Mouse (Mus musculus) forebrain, embryonic 10.5 days (tissue): ENCODE measurements around the gene Tmem200b. TPM values are rescaled to one million over a fixed set of nuclear protein-coding genes. Genes with fewer than 3 reads are reported as not detected.

ENCODE experiments used
- DNase-seq: peaks from one replicate; pipeline ENCODE4 v3.0.0-alpha.2; 2017; ENCODE audit warnings: low spot score; ENCODE audit errors: extremely low spot score
- H3K27ac ChIP-seq: fragments of 300-500 bp; sonication (generic); 2 replicates; pipeline ENCODE4 v1.5.1; 2016; ENCODE audit warnings: mild to moderate bottlenecking
- H3K27me3 ChIP-seq: fragments of 300-500 bp; sonication (generic); 2 replicates; pipeline ENCODE4 v1.6.1; 2016; ENCODE audit warnings: mild to moderate bottlenecking; ENCODE audit not compliant: poor library complexity, severe bottlenecking
- H3K36me3 ChIP-seq: fragments of 300-500 bp; sonication (generic); replicated peaks from 2 replicates; pipeline ENCODE4 v1.6.1; 2016; ENCODE audit warnings: mild to moderate bottlenecking, moderate library complexity
- H3K4me1 ChIP-seq: fragments of 300-500 bp; sonication (generic); 2 replicates; pipeline ENCODE4 v1.6.1; 2016
- H3K4me3 ChIP-seq: fragments of 300-500 bp; sonication (generic); 2 replicates; pipeline ENCODE4 v1.5.1; 2016; ENCODE audit warnings: mild to moderate bottlenecking, moderate library complexity
- H3K9me3 ChIP-seq: fragments of 300-500 bp; sonication (generic); 2 replicates; pipeline ENCODE4 v1.6.1; 2016; ENCODE audit warnings: mild to moderate bottlenecking, moderate library complexity
- WGBS: fragments of 180-500 bp; shearing (Covaris S2); methylation state at CpG from one replicate; pipeline ENCODE4 v1.1.7; 2016; 5-methylcytosine and 5-hydroxymethylcytosine counted together
- polyA plus RNA-seq: library from polyadenylated mRNA; unstranded; fragments of >200 nt; fragmentation: Nextera tagmentation; extraction: Ambion mirVana; gene quantifications from 2 replicates; pipeline ENCODE4 v1.2.1, GENCODE M21; 2016

The Tmem200b gene
- polyA plus RNA-seq, 1 experiment from 2014 or later = 0.84 TPM

GRCm38 (mm10) chr4:131890692-131891091, 30.9 kb upstream of the Tmem200b start:
- no peak for DNase-seq
- Histone ChIP-seq H3K4me3 (no peak overlapping the region), H3K36me3 (peaks cover 92% of the 10 kb centered on the region), H3K27ac (no peak overlapping the region), H3K27me3 (no peaks in the 10 kb centered on the region), H3K4me1 (no peaks in the 10 kb centered on the region), H3K9me3 (no peaks in the 10 kb centered on the region)
- WGBS = 89% methylated on average over 3 of the region's 3 CpGs

DNA sequence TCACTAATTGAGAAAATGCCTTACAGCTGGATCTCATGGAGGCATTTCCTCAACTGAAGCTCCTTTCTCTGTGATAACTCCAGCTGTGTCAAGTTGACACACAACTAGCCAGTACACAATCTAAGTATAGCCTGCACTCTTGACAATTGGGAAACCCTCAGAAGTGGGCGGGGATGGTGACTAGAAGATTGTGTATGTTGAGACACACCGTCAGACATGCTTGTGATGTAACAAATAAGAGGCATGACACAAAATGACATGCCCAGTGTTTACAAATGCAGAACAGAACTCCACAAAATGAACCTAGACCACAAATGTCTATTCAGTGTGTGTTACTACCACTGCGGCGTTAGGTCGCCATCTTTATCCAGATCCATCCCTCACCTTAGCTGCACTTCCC, 24.5 kb upstream of the Tmem200b start:
- peaks cover 87% of the 10 kb centered on the region for H3K36me3 ChIP-seq
- no peak for DNase-seq
- peaks cover 2% of the 10 kb centered on the region; the same call in 1 of the 2 replicates for H3K9me3 ChIP-seq
- 94% methylated on average over 5 of the region's 5 CpGs for WGBS
- H3K4me1 ChIP-seq = no peaks in the 10 kb centered on the region
- no peak overlapping the region for H3K27ac ChIP-seq
- no peaks in the 10 kb centered on the region for H3K27me3 ChIP-seq
- no peak overlapping the region for H3K4me3 ChIP-seq

DNA sequence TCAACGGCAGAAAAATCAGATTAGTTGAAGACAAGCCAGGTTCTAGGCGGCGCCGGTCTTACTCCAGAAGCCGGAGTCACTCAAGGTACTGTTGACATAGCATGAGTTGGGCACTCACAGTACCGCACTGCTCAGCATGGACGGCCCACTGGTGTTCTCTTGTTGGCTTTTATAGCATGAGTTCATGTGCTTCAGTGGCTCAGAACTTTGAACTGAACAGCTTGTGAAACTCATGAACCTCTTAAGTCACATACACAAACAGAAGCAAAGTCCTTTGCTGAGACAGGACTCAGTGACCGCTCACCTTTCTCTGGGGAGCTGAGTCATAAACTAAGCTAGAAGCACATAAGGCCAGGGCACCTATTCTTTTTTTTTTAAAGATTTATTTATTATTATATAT, 23.8 kb upstream of the Tmem200b start:
- no peak overlapping the region for H3K27ac ChIP-seq
- DNase-seq = no peak
- 96% methylated on average over 8 of the region's 8 CpGs for WGBS
- peaks cover 2% of the 10 kb centered on the region; the same call in 1 of the 2 replicates for H3K9me3 ChIP-seq
- no peaks in the 10 kb centered on the region for H3K4me1 ChIP-seq
- no peak overlapping the region for H3K4me3 ChIP-seq
- no peaks in the 10 kb centered on the region for H3K27me3 ChIP-seq
- H3K36me3 ChIP-seq = peaks cover 87% of the 10 kb centered on the region

- no peak for DNase-seq
- Histone ChIP-seq H3K36me3 (peaks cover 85% of the 10 kb centered on the region), H3K4me1 (no peaks in the 10 kb centered on the region), H3K27me3 (no peaks in the 10 kb centered on the region), H3K27ac (no peak overlapping the region), H3K9me3 (peaks cover 2% of the 10 kb centered on the region; the same call in 1 of the 2 replicates), H3K4me3 (no peak overlapping the region)
- WGBS = 94% methylated on average over 12 of the region's 12 CpGs
Observed at GRCm38 (mm10) chr4:131898503-131899179, 22.9 kb upstream of the Tmem200b start.

DNA sequence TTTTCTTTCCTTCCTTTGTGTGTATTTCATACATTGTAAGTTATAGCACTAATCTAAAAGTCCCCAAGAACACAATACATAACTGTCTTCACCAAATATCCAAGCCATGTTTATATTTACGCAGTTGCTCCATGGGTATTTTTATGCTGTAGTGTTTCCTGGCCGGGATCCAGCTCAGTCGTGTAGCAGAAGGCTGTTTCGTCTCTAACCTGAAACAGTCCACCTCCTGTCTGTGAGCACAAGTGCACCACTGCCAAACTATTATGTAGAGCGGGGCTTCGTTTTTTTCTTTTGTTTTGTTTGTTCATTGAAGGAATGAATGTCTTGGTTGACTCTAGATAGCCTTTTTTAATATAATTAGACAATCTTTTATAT, 22.4 kb upstream of the Tmem200b start:
- H3K27me3 ChIP-seq = no peaks in the 10 kb centered on the region
- peaks cover 85% of the 10 kb centered on the region for H3K36me3 ChIP-seq
- no peak for DNase-seq
- H3K4me3 ChIP-seq = no peak overlapping the region
- H3K9me3 ChIP-seq = peaks cover 2% of the 10 kb centered on the region; the same call in 1 of the 2 replicates
- no peaks in the 10 kb centered on the region for H3K4me1 ChIP-seq
- no peak overlapping the region for H3K27ac ChIP-seq
- 95% methylated on average over 6 of the region's 6 CpGs for WGBS

GRCm38 (mm10) chr4:131901090-131901489, 20.5 kb upstream of the Tmem200b start:
- H3K36me3 ChIP-seq = peaks cover 93% of the 10 kb centered on the region
- 96% methylated on average over 15 of the region's 15 CpGs for WGBS
- H3K27ac ChIP-seq = no peak overlapping the region
- no peaks in the 10 kb centered on the region for H3K4me1 ChIP-seq
- DNase-seq = no peak
- H3K27me3 ChIP-seq = no peaks in the 10 kb centered on the region
- H3K9me3 ChIP-seq = peaks cover 2% of the 10 kb centered on the region; the same call in 1 of the 2 replicates
- H3K4me3 ChIP-seq = no peak overlapping the region

DNA sequence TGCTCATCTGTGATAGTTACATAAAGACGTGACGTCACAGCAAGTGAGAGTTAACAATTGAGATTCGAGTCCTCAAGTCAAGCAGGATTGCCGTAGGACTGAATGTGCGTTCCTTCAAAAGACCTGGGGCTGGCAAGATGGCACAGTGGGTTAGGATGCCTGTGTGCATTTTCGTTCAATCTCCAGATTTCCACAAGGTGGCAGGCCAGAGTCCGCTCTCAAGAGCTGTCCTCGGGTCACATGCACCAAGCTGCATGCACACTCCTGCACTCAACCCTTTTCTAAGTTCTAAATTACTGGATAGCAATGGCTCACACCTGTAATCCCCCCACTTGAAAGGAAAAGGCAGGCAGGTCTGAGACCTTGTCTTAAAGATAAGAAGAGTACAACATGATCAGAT, 17.1 kb upstream of the Tmem200b start:
- no peak overlapping the region for H3K4me3 ChIP-seq
- no peaks in the 10 kb centered on the region; the same call in 1 of the 2 replicates for H3K9me3 ChIP-seq
- DNase-seq = peak; percentile 48
- H3K27me3 ChIP-seq = no peaks in the 10 kb centered on the region
- 55% methylated on average over 8 of the region's 8 CpGs for WGBS
- H3K4me1 ChIP-seq = peaks cover 2% of the 10 kb centered on the region
- peaks cover 69% of the 10 kb centered on the region for H3K36me3 ChIP-seq
- no peak overlapping the region for H3K27ac ChIP-seq

DNA sequence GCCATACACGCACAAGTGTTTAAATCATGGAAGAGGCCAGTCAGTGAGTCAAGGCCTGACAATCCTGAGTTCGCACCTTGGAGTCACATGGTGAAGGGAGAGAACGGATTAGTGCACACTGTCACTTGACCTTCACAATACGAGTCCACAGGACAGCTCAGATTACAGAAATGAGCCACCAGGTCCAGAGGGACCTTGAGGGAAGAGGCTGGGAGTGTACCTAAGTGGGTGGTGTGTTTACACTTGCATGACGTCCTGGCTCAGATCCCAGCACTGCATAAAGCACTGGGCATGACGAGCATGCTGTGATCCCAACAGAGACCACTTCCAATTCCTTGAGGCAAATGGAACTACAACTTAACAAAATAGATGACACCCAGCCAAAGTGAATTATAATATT, 15.1 kb upstream of the Tmem200b start:
- Histone ChIP-seq H3K36me3 (peaks cover 50% of the 10 kb centered on the region), H3K27ac (no peak overlapping the region), H3K27me3 (peaks cover 10% of the 10 kb centered on the region), H3K4me3 (no peak overlapping the region), H3K9me3 (no peaks in the 10 kb centered on the region; the same call in 1 of the 2 replicates), H3K4me1 (peaks cover 21% of the 10 kb centered on the region)
- WGBS = 83% methylated on average over 6 of the region's 6 CpGs
- DNase-seq = no peak

- H3K4me3 ChIP-seq = no peak overlapping the region
- peaks cover 25% of the 10 kb centered on the region for H3K27me3 ChIP-seq
- no peaks in the 10 kb centered on the region; the same call in 1 of the 2 replicates for H3K9me3 ChIP-seq
- peaks cover 36% of the 10 kb centered on the region for H3K36me3 ChIP-seq
- H3K27ac ChIP-seq = no peak overlapping the region
- peaks cover 25% of the 10 kb centered on the region for H3K4me1 ChIP-seq
- DNase-seq = no peak
- WGBS = 91% methylated on average over 3 of the region's 3 CpGs
Observed at GRCm38 (mm10) chr4:131907912-131908311, 13.7 kb upstream of the Tmem200b start.

GRCm38 (mm10) chr4:131910237-131910994, 11.2 kb upstream of the Tmem200b start:
- no peak overlapping the region; the same call in 1 of the 2 replicates for H3K4me3 ChIP-seq

GRCm38 (mm10) chr4:131911521-131911920, 10.1 kb upstream of the Tmem200b start:
- Histone ChIP-seq H3K27ac (no peak overlapping the region), H3K27me3 (peaks cover 60% of the 10 kb centered on the region), H3K36me3 (peaks cover under 1% of the 10 kb centered on the region), H3K9me3 (no peaks in the 10 kb centered on the region; the same call in 1 of the 2 replicates), H3K4me3 (no peak overlapping the region), H3K4me1 (peaks cover 59% of the 10 kb centered on the region)
- DNase-seq = no peak
- WGBS = 52% methylated on average over 5 of the region's 5 CpGs

More at GRCm38 (mm10) chr4:131910237-131910994, 11.2 kb upstream of the Tmem200b start:
- Histone ChIP-seq H3K9me3 (no peaks in the 10 kb centered on the region; the same call in 1 of the 2 replicates), H3K27ac (no peak overlapping the region), H3K4me1 (peaks cover 48% of the 10 kb centered on the region), H3K27me3 (peaks cover 49% of the 10 kb centered on the region), H3K36me3 (peaks cover 12% of the 10 kb centered on the region)
- peak; percentile 34 for DNase-seq
- 27% methylated on average over 19 of the region's 21 CpGs for WGBS

DNA sequence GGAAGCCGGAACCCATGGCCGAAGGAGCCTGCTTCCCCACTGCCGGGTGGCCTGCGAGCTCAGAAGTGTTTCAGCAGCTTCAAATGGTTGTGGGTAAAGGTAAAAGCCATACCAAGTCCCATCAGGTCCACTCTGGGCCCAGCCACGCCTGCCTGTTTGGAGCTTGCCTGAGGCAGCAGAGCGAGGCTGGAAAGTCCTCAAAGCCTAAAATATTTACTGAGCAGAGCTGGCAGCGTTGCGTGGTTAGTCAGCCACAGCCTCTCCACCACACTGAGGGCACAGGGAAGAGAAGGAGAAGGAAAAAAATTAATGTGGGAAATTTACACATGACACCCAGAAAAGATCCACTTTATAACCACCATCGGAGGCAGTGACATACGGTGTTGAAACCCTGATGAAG, 8.0 kb upstream of the Tmem200b start:
- 60% methylated on average over 10 of the region's 10 CpGs for WGBS
- DNase-seq = no peak
- Histone ChIP-seq H3K27ac (no peak overlapping the region), H3K9me3 (no peaks in the 10 kb centered on the region), H3K27me3 (peaks cover 80% of the 10 kb centered on the region), H3K4me3 (no peak overlapping the region), H3K4me1 (peaks cover 73% of the 10 kb centered on the region), H3K36me3 (no peaks in the 10 kb centered on the region)

- H3K27me3 ChIP-seq = peaks cover 86% of the 10 kb centered on the region
- no peaks in the 10 kb centered on the region for H3K9me3 ChIP-seq
- H3K27ac ChIP-seq = no peak overlapping the region
- no peak for DNase-seq
- H3K4me1 ChIP-seq = peaks cover 79% of the 10 kb centered on the region
- no peaks in the 10 kb centered on the region for H3K36me3 ChIP-seq
- H3K4me3 ChIP-seq = no peak overlapping the region
- 7% methylated on average over 9 of the region's 9 CpGs for WGBS
Observed at GRCm38 (mm10) chr4:131914046-131914643, 7.4 kb upstream of the Tmem200b start.
